Mouse (Mus musculus): ENCODE data around the gene Dyrk3. TPM values are rescaled to one million over a fixed set of nuclear protein-coding genes. Genes with fewer than 3 reads are reported as not detected.

Gene Dyrk3
- total RNA-seq, 2 experiments from 2014 or later: not detected

- DNase-seq (ENCODE audit: low spot score): no peak
Measured at GRCm38 (mm10) chr1:131084289-131084688, 53.9 kb downstream of the Dyrk3 start.

DNA sequence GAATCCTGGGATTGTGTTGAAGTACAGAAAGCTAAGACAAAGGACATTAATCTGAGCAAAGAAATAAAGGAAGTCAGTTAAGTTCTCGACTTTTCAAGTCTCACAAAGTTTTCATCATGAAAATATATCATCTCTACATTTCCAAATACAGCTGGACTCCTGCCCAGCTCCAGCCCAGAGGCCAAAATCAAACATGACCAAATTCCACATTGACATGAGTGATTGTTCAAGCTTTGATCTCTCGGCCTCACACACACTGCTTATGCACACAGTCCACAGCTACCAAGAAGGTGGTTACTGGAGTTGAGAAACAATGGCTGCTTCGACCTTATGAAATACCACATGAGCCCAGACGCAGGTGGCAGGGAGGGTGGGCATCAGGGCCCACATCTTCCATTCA lies 54.5 kb downstream of the Dyrk3 start:
- DNase-seq (ENCODE audit: low spot score): no peak

- no peak for DNase-seq (ENCODE audit: low spot score)
Measured at GRCm38 (mm10) chr1:131083122-131083521, 55.0 kb downstream of the Dyrk3 start.

DNA sequence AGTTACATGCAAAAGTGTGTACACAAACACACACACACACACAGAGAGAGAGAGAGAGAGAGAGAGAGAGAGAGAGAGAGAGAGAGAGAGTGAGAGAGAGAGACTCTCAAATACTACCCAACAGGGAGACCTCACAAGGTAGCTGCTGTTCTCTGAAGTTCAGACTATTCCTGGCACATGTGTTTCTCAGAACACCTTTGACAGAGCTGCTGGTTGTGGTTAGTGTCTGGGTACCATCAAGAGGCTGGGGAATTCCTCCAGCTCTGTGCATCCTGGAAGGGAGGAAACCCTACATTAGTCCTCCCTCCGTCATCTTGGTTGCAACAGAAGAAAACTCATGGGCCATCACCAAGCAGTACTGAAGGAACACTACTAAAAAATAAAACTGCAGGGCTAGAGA lies 57.5 kb downstream of the Dyrk3 start:
- DNase-seq (ENCODE audit: low spot score): no peak

DNA sequence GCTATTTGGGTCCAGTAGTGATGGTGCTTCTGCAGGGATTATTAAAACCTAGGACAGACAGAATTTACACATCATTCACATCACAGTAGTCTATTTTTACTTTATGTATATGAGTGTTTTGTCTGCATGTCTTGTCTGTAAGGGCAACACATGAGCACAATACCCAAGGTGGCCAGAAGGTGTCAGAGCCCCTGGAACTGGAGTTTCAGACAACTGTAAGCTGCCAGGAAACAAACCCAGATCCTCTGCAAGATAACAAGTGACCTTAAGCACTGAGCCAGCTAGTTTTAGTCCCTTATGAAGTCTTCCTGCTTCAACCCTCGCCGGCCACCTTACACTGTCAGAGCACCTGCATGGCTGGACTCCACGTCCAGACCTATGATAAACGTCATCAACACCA lies 58.4 kb downstream of the Dyrk3 start:
- no peak for DNase-seq (ENCODE audit: low spot score)

DNA sequence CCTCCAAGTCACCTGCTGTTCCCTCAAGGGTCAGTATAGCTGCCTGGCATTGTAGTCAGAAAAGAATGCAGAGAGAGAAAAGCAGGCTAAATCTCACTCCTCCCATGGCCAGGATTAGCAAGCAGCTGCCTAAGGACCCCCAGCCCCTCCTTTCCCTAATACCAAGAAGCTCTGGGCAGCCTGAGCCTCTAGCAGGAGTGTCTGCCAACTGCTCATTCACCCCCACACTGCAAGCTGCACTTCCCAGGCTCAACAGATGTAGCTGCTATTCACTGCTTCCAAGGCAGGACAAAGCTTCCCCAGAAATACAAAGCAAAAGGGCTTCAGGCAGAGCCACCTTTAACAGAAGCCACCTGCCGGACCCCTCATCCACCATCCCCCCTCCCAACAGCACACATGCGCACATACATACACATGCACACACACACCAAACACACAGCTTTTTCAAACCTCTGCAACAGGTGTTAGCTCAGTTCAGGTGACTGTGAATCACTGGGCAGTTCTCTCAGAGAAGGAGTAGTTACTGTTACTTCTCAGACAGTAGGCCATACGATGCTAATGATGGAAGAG lies 59.3 kb downstream of the Dyrk3 start:
- DNase-seq (ENCODE audit: low spot score): no peak

Other genes starting within 250 kb of the Dyrk3 start
- gene Il20, start 226.9 kb downstream of the Dyrk3 start, total RNA-seq (2021): not detected
- not detected for gene Il19, start 198.2 kb downstream of the Dyrk3 start, total RNA-seq (2021)
- not detected for gene Il10, start 118.5 kb downstream of the Dyrk3 start, total RNA-seq (2021)
- 100 to 1,000 TPM; 217 to 250 TPM for gene Mapkapk2, start 40.5 kb downstream of the Dyrk3 start, total RNA-seq (2021)
- 10 to 100 TPM; 25.8 to 28.9 TPM for gene Eif2d, start 14.8 kb upstream of the Dyrk3 start, total RNA-seq (2021)
- 1 to 10 TPM in 1 of 2 experiments, under 1 TPM in 1; 0.39 to 1.1 TPM for gene Rassf5, start 106.9 kb upstream of the Dyrk3 start, total RNA-seq (2021)
- gene Ikbke, start 141.3 kb upstream of the Dyrk3 start, total RNA-seq (2021): under 1 TPM; 0.48 to 0.81 TPM

All from gastrocnemius, adult 18-20 months (tissue).